Mouse (Mus musculus): Measurements from ENCODE around the gene Vmn1r61.

Vmn1r61 gene

DNA sequence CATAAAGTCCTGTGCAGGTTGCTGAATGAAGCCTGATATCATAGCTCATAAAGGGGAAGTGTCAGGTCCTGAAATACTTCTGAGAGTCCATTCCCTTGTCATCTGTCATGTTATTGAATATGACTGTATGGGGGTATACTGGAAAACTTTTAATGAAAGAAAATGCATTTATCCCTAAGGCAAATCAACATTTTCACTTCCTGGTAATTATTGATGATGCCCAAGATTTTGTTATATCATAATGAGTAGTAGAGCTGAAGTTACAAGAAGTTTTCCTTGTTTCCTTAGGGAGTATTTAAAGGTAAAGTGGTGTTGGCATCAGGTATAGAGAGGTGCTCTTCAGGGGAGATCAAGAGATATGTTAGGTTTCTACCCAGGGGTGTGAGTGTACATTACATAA lies at the start of gene Vmn1r61:
TSS of gene Vmn1r61 (minus strand) at position 101 of the 400 bp plus-strand sequence.
- no peak for DNase-seq (ENCODE audit: low spot score)
